Mouse (Mus musculus): Measurements from ENCODE around the gene Syne4. TPM values are rescaled to one million over a fixed set of nuclear protein-coding genes. Genes with fewer than 3 reads are reported as not detected.
A peak's percentile ranks its signal among the peaks of the same experiment; 100 is the strongest.

The Syne4 gene
- total RNA-seq, 2 experiments from 2014 or later: not detected

GRCm38 (mm10) chr7:30294296-30294695 is 20.3 kb upstream of the Syne4 start:
- ATAC-seq (replicated peaks; ENCODE audit: low FRiP score, poor library complexity, severe bottlenecking): no peak

DNA sequence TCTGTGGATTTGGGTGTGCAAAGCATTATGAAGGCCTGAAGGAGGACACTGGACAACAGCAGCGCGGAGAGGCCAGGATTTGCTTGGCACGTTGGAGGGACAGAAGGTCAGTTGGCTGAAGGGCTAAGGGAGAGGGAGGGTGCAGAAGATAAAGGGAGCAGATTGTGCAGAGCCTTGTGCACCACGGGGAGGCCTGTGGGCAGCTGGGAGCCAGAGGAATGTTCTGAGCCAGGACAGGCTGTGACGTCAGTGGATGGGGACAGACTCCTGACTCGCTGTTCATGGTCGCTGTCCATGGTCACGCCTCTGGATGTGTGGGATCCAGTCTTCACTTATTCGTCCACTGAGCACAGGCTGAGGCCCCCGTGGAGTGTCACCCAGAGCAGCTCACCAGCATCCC is 19.5 kb upstream of the Syne4 start:
- no peak for ATAC-seq (replicated peaks; ENCODE audit: low FRiP score, poor library complexity, severe bottlenecking)

GRCm38 (mm10) chr7:30296816-30297215 is 17.8 kb upstream of the Syne4 start:
- ATAC-seq (replicated peaks; ENCODE audit: low FRiP score, poor library complexity, severe bottlenecking): no peak

DNA sequence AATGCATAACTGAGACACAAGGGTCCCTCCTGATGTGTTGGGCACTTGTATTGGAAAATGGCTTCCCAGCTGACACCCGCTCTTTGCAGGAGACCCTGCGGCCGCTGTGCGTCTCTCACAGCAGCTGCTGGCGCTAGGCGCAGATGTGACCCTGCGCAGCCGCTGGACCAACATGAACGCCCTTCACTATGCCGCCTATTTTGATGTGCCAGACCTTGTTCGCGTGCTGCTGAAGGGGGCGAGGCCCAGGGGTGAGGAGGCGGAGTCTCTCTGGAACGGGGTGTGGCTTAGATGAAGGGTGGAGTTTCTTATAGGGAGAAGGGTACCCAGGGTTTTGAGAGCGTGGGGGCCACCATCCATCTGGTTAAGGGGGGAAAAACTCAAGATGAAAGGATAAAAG is 17.3 kb upstream of the Syne4 start:
- ATAC-seq (replicated peaks; ENCODE audit: low FRiP score, poor library complexity, severe bottlenecking): no peak

DNA sequence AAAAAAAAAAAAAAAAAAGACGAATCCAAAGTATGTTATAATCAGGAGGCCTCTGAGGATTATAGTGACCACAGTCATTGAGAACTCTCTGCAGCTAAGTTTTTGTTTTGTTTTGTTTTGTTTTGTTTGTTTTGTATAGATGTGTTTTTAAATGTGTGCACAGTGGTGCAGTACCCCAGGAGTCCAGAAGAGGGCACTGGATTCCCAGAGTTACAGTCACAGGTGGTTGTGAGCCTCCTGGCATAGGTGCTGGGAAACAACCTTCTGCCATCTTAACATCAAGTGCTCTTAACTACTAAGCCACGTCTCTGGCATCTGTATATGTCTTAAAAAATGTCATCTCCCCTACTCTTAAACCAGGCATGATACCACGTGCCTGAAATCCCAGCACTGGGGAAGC is 13.7 kb upstream of the Syne4 start:
- ATAC-seq (replicated peaks; ENCODE audit: low FRiP score, poor library complexity, severe bottlenecking): peak; percentile 73

GRCm38 (mm10) chr7:30306083-30306779 is 8.4 kb upstream of the Syne4 start:
- ATAC-seq (replicated peaks; ENCODE audit: low FRiP score, poor library complexity, severe bottlenecking): no peak

- ATAC-seq (replicated peaks; ENCODE audit: low FRiP score, poor library complexity, severe bottlenecking): peak; percentile 90
Observed at GRCm38 (mm10) chr7:30308076-30309005, 6.3 kb upstream of the Syne4 start, which contains the start of gene Alkbh6. Alkbh6 (plus strand) TSS chr7:30308717.

DNA sequence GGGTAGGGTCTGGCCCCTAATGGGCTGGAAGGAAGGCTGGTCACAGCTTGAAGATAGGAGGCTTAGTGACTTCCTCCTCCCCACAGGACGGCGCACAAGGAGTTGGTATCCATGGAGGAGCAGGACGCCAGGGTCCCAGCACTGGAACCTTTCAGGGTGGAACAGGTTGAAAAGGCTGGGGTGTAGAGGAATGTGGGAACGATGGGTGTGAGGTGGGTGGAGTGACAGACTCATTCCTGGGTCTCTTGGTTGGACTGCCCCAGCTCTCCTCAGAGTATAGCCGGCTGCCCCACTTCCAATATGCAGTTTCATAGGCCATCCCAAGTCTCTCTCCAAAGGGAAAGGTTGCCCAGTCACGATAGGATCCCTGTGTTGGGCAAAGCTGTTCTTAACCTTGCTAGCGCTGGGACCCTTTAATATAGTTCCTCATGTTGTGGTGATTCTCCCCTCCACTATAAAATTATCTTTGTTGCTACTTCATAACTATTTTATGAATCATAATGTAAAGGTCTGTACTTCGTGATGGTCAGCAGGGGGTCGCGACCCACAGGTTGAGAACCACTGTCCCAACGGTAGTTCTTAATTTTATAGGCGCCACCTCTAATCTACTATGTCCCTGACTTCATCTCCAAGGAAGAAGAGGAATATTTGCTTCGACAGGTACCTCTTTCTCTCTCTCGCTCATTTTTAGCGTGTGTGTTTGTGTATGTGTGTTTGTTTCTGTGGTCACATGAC is 5.0 kb upstream of the Syne4 start:
- no peak for ATAC-seq (replicated peaks; ENCODE audit: low FRiP score, poor library complexity, severe bottlenecking)

DNA sequence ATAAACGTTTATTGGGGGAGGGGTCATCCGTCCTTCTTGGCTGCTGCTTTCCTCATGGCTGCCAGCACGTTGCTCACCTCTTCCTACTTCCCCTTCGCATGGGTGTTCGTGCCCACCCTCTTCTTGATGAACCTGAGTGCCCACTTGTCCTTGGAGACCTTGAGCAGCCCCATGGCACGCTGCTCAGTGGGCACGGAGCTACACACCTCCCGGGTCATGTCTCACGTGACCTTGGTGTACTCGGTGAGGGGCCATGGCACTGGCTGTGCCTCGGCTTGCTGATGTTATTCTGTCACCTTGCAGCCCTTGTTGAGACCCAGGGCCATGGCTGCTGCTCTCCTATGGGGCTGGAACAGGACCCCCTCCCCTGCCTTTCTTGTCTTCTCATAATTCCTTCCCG is 4.5 kb upstream of the Syne4 start:
- no peak for ATAC-seq (replicated peaks; ENCODE audit: low FRiP score, poor library complexity, severe bottlenecking)

- ATAC-seq (replicated peaks; ENCODE audit: low FRiP score, poor library complexity, severe bottlenecking): no peak
Observed at GRCm38 (mm10) chr7:30313666-30314320, 814 bp upstream of the Syne4 start.

- no peak for ATAC-seq (replicated peaks; ENCODE audit: low FRiP score, poor library complexity, severe bottlenecking)
Observed at GRCm38 (mm10) chr7:30315559-30316529, 1.2 kb downstream of the Syne4 start.

- no peak for ATAC-seq (replicated peaks; ENCODE audit: low FRiP score, poor library complexity, severe bottlenecking)
Observed at GRCm38 (mm10) chr7:30318142-30318541, 3.5 kb downstream of the Syne4 start.

- no peak for ATAC-seq (replicated peaks; ENCODE audit: low FRiP score, poor library complexity, severe bottlenecking)
Observed at GRCm38 (mm10) chr7:30320946-30321345, 6.3 kb downstream of the Syne4 start.

GRCm38 (mm10) chr7:30321539-30322284 is 7.1 kb downstream of the Syne4 start, which contains the start of gene E130208F15Rik:
E130208F15Rik (plus strand) TSS chr7:30321740.
- peak; percentile 41 for ATAC-seq (replicated peaks; ENCODE audit: low FRiP score, poor library complexity, severe bottlenecking)

DNA sequence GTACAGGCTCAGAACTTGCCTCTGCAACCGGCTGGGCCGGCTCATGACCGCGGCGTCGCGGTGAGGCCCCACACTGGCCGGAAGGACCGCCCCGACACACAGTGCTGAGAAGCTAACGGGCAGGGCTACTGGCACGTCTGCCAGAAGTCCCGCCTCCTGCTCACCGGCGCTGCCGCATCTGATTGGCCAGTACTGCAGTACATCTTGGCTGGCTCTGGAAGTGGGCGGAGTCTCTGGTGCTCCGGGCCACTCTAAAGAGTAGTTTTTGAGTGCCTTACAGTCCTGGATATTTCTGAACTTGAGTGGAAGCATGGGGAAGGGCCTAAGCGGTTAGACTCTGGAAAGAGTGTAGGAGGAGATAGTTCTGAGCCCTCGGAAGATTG is 7.7 kb downstream of the Syne4 start:
- ATAC-seq (replicated peaks; ENCODE audit: low FRiP score, poor library complexity, severe bottlenecking): peak; percentile 99

DNA sequence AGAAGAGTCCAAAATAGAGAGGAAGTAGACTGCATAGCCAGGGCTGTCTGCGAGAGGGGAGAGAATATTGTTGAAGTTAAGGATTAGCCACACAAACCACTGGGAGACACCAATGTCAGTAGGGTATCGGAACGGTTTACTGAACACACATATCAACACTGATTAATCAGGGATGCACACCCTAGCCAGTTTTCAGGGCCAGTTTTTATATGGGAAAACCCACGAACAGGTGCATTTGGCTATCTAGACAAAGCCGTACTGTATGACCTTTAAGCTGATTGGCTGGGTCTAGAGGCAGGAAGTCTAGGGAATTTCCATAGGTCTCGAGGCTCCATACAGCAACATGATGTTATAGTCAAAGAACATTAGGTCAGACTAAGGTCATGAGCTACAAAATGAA is 8.3 kb downstream of the Syne4 start:
- ATAC-seq (replicated peaks; ENCODE audit: low FRiP score, poor library complexity, severe bottlenecking): no peak

DNA sequence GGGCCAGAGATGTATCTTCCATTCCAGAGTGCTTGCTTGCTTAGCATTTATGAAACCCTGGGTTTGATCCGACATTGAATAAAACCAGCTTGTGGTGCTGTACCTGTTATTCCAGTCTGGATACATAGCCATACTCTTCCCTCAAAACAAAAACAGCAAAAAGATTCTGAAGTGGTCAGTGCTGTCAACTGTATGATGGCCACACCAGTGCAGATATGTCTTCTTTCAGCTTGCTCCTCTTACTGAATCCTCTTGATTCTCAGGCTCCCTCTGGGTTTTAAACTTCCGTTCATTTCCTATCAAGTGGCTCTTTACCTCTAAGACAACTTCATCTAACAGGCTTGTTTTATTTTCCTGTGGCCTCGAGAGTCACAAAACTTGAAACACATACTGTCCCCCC is 9.2 kb downstream of the Syne4 start, which contains the start of gene Sdhaf1:
TSS of gene Sdhaf1 (minus strand) at position 101 of the 400 bp plus-strand sequence.
- no peak for ATAC-seq (replicated peaks; ENCODE audit: low FRiP score, poor library complexity, severe bottlenecking)

Measured in erythroblast, adult 5-6 weeks (primary cell).